Comparison of ENCODE assay signal across 8 mouse cellular contexts in the genomic region with DNA sequence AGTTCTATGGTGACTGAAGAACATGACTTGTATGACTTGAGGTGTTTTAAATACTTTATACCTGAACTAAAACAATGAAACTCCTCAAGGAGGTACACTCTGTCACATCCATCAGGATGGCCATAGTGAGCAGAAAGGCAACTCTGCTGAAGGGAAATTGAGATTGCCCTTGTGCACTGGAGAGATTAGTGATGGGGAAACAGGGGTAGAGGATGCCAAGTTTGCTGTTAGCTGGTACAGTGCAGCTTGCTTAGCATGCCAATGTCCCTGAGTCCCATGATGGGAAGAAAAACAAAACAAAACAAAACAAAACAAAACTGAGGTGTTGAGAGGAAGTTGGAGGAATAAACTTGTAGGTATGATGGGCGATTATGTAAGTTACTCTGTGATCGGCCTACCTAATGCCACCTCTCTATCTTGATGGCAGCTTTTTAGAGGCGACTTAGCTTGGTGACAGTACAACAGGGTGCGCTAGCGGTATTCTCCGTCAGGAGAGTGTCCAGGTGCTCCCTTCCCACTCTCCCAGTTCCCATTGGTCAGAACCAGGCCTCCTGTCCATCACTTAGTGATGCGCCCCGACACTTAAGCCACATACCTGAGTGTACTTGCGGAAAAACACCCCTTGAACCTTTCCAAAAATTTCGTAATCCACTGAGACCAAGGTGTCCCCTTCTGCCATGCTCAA. TPM values are rescaled to one million over a fixed set of nuclear protein-coding genes. Genes with fewer than 3 reads are reported as not detected.
DNase-seq lines count a peak whose midpoint lies in the region; ATAC-seq and TF ChIP-seq lines count a peak whose summit lies in the region.

No protein-coding gene starts in this region.

- H3K4me2 ChIP-seq in lung, postnatal 0 days (replicated peaks; ENCODE audit: low read depth, low read length) = peak overlapping the region; percentile 89
- peak overlapping the region; percentile 96 for H3K4me2 ChIP-seq in forebrain, embryonic 16.5 days (ENCODE audit: low read length)
- peak overlapping the region; percentile 75 for H3K4me2 ChIP-seq in liver, embryonic 14.5 days (ENCODE audit: low read depth)
- peak overlapping the region; percentile 96 for H3K4me2 ChIP-seq in stomach, postnatal 0 days (replicated peaks; ENCODE audit: low read depth)

- WGBS in lung, postnatal 0 days = 3% methylated on average over 10 of the region's 10 CpGs
- 4% methylated on average over 10 of the region's 10 CpGs for WGBS in forebrain, embryonic 16.5 days
- WGBS in liver, embryonic 14.5 days (ENCODE audit: insufficient replicate concordance) = 1% methylated on average over 10 of the region's 10 CpGs
- WGBS in stomach, postnatal 0 days = 5% methylated on average over 10 of the region's 10 CpGs

- H3K9me3 ChIP-seq in lung, postnatal 0 days (ENCODE audit: low read length) = no peaks in the 10 kb centered on the region
- no peaks in the 10 kb centered on the region for H3K9me3 ChIP-seq in forebrain, embryonic 16.5 days (ENCODE audit: control insufficient read depth, low read length)
- no peaks in the 10 kb centered on the region for H3K9me3 ChIP-seq in liver, embryonic 14.5 days (ENCODE audit: control insufficient read depth, low read length)
- H3K9me3 ChIP-seq in stomach, postnatal 0 days (ENCODE audit: control insufficient read depth, low read length) = no peaks in the 10 kb centered on the region

- no peaks in the 10 kb centered on the region for H3K27me3 ChIP-seq in lung, postnatal 0 days (replicated peaks; ENCODE audit: insufficient read depth, low read length)
- no peaks in the 10 kb centered on the region for H3K27me3 ChIP-seq in forebrain, embryonic 16.5 days (replicated peaks; ENCODE audit: control insufficient read depth, insufficient read depth, low read length)
- no peaks in the 10 kb centered on the region for H3K27me3 ChIP-seq in liver, embryonic 14.5 days (ENCODE audit: control insufficient read depth, insufficient read depth, low read length)
- no peaks in the 10 kb centered on the region for H3K27me3 ChIP-seq in stomach, postnatal 0 days (ENCODE audit: control insufficient read depth, insufficient read depth, low read length)

- peak overlapping the region; percentile 71 for H3K27ac ChIP-seq in lung, postnatal 0 days (ENCODE audit: low read length)
- peak overlapping the region; percentile 77 for H3K27ac ChIP-seq in forebrain, embryonic 16.5 days (ENCODE audit: low read length)
- peak overlapping the region; percentile 47 for H3K27ac ChIP-seq in liver, embryonic 14.5 days
- peak overlapping the region; percentile 88 for H3K27ac ChIP-seq in stomach, postnatal 0 days (replicated peaks)

- H3K9ac ChIP-seq in lung, postnatal 0 days (replicated peaks; ENCODE audit: low read depth) = peak overlapping the region; percentile 68
- H3K9ac ChIP-seq in forebrain, embryonic 16.5 days (replicated peaks; ENCODE audit: low read depth, low read length) = peak overlapping the region; percentile 94
- H3K9ac ChIP-seq in liver, embryonic 14.5 days (replicated peaks) = peak overlapping the region; percentile 78
- peak overlapping the region; percentile 86 for H3K9ac ChIP-seq in stomach, postnatal 0 days (ENCODE audit: low read length)

- H3K4me3 ChIP-seq in lung, postnatal 0 days (ENCODE audit: low read depth, low read length) = peak overlapping the region; percentile 72
- H3K4me3 ChIP-seq in forebrain, embryonic 16.5 days (replicated peaks; ENCODE audit: low read length) = peak overlapping the region; percentile 86
- peak overlapping the region; percentile 61 to 97 for H3K4me3 ChIP-seq in liver, embryonic 14.5 days (ENCODE audit: insufficient read depth in 1 of 2, low read depth in 2 of 2, low read length in 2 of 2)
- peak overlapping the region; percentile 78 for H3K4me3 ChIP-seq in stomach, postnatal 0 days (ENCODE audit: low read depth, low read length)

- no peaks in the 10 kb centered on the region for H3K36me3 ChIP-seq in lung, postnatal 0 days (ENCODE audit: insufficient read depth, low read length)
- H3K36me3 ChIP-seq in forebrain, embryonic 16.5 days (ENCODE audit: control insufficient read depth, insufficient read depth) = no peaks in the 10 kb centered on the region
- H3K36me3 ChIP-seq in liver, embryonic 14.5 days (replicated peaks; ENCODE audit: control insufficient read depth, insufficient read depth, low read depth) = peaks cover 8% of the 10 kb centered on the region
- no peaks in the 10 kb centered on the region for H3K36me3 ChIP-seq in stomach, postnatal 0 days (ENCODE audit: control insufficient read depth, insufficient read depth, low read length)

- no peak for TF ChIP-seq CTCF in lung, postnatal 0 days (IDR thresholded peaks at IDR 0.05)
- no peak for TF ChIP-seq CTCF in liver, embryonic 14.5 days (IDR thresholded peaks at IDR 0.05; ENCODE audit: low read depth)
- TF ChIP-seq CTCF in stomach, postnatal 0 days (IDR thresholded peaks at IDR 0.05; ENCODE audit: low read depth) = no peak

- peak; percentile 30 for DNase-seq in lung, postnatal 0 days (ENCODE audit: low spot score)
- DNase-seq in lung, postnatal 36 days = no peak
- peak; percentile 60 for DNase-seq in cerebellum, adult 11-12 months
- DNase-seq in liver, embryonic 14.5 days (ENCODE audit: low read depth in 3 of 3, low spot score in 3 of 3) = peak in 2 of 3 experiments; percentile 30 to 45
- DNase-seq in stomach, postnatal 0 days (ENCODE audit: low spot score) = no peak
- DNase-seq in layer of hippocampus, adult 8-10 months (ENCODE audit: low spot score in 2 of 2) = no peak
- DNase-seq in T-cell, adult 2 months (ENCODE audit: low spot score) = no peak

- ATAC-seq in lung, postnatal 0 days = peak; percentile 29
- ATAC-seq in forebrain, embryonic 16.5 days = peak; percentile 26
- peak; percentile 55 for ATAC-seq in liver, embryonic 14.5 days (ENCODE audit: insufficient read depth)
- 0 out of 2 replicates have a peak, but pooled peaks have one; percentile 17 for ATAC-seq in stomach, postnatal 0 days (ENCODE audit: low FRiP score, low TSS enrichment)

- TF ChIP-seq EP300 in lung, postnatal 0 days (IDR thresholded peaks at IDR 0.05) = no peak
- TF ChIP-seq EP300 in liver, embryonic 14.5 days (IDR thresholded peaks at IDR 0.05; ENCODE audit: low read depth) = no peak
- no peak for TF ChIP-seq EP300 in stomach, postnatal 0 days (optimal IDR thresholded peaks at IDR 0.05)

- no peaks in the 10 kb centered on the region for H3K4me1 ChIP-seq in lung, postnatal 0 days (ENCODE audit: insufficient read depth, low read depth, low read length)
- peaks cover 9% of the 10 kb centered on the region for H3K4me1 ChIP-seq in forebrain, embryonic 16.5 days (replicated peaks; ENCODE audit: control insufficient read depth, insufficient read depth, low read length)
- peaks cover 21 to 29% of the 10 kb centered on the region in 2 experiments for H3K4me1 ChIP-seq in liver, embryonic 14.5 days (replicated peaks; ENCODE audit: control insufficient read depth in 2 of 2, insufficient read depth in 2 of 2, low read length in 1 of 2)
- no peaks in the 10 kb centered on the region for H3K4me1 ChIP-seq in stomach, postnatal 0 days (replicated peaks; ENCODE audit: control insufficient read depth, insufficient read depth)

RNA-seq across cellular contexts. Expression of gene Acyp1, which starts 8.7 kb away (rescaled TPM):
- polyA plus RNA-seq in lung, postnatal 0 days (2015; fragmentation: Nextera tagmentation; extraction: Ambion mirVana) = 54.9 and 68.2 TPM in 2 replicates
- polyA plus RNA-seq in forebrain, embryonic 16.5 days (2015; fragmentation: Nextera tagmentation; extraction: Ambion mirVana) = 46.9 and 52.8 TPM in 2 replicates
- 24.2 and 27.1 TPM in 2 replicates for polyA plus RNA-seq in liver, embryonic 14.5 days (2012; rRNA removed)
- polyA plus RNA-seq in liver, embryonic 14.5 days (2014; fragmentation: Nextera tagmentation; extraction: Ambion mirVana) = 65.3 and 68.5 TPM in 2 replicates
- polyA plus RNA-seq in stomach, postnatal 0 days (2015; fragmentation: Nextera tagmentation; extraction: Ambion mirVana) = 33.6 and 35.9 TPM in 2 replicates
- 10 to 100 TPM; 22.7 to 37.1 (median 30.9) TPM for total RNA-seq in layer of hippocampus, adult 8-10 months (2022)

RNA-seq across cellular contexts. Expression of gene Zc2hc1c, which starts 8.9 kb away (rescaled TPM):
- polyA plus RNA-seq in lung, postnatal 0 days (2015; fragmentation: Nextera tagmentation; extraction: Ambion mirVana) = 2.6 and 2.7 TPM in 2 replicates
- 0.86 and 0.98 TPM in 2 replicates for polyA plus RNA-seq in forebrain, embryonic 16.5 days (2015; fragmentation: Nextera tagmentation; extraction: Ambion mirVana)
- polyA plus RNA-seq in liver, embryonic 14.5 days (2012; rRNA removed) = 0.02 TPM in 2 replicates
- 0.03 and 0.19 TPM in 2 replicates for polyA plus RNA-seq in liver, embryonic 14.5 days (2014; fragmentation: Nextera tagmentation; extraction: Ambion mirVana)
- polyA plus RNA-seq in stomach, postnatal 0 days (2015; fragmentation: Nextera tagmentation; extraction: Ambion mirVana) = 0.76 and 0.93 TPM in 2 replicates
- 1 to 10 TPM; 1.6 to 2.2 (median 1.9) TPM for total RNA-seq in layer of hippocampus, adult 8-10 months (2022)

RNA-seq across cellular contexts. Expression of gene Mlh3, which starts 9.1 kb away (rescaled TPM):
- 4.2 and 5.0 TPM in 2 replicates for polyA plus RNA-seq in lung, postnatal 0 days (2015; fragmentation: Nextera tagmentation; extraction: Ambion mirVana)
- 10.7 and 11.7 TPM in 2 replicates for polyA plus RNA-seq in forebrain, embryonic 16.5 days (2015; fragmentation: Nextera tagmentation; extraction: Ambion mirVana)
- polyA plus RNA-seq in liver, embryonic 14.5 days (2012; rRNA removed) = 1.7 and 2.0 TPM in 2 replicates
- 2.3 TPM in 2 replicates for polyA plus RNA-seq in liver, embryonic 14.5 days (2014; fragmentation: Nextera tagmentation; extraction: Ambion mirVana)
- 3.0 and 3.2 TPM in 2 replicates for polyA plus RNA-seq in stomach, postnatal 0 days (2015; fragmentation: Nextera tagmentation; extraction: Ambion mirVana)
- 10 to 100 TPM; 17.8 to 23.1 (median 20.5) TPM for total RNA-seq in layer of hippocampus, adult 8-10 months (2022)

RNA-seq across cellular contexts. Expression of gene Nek9, which starts 59.6 kb away (rescaled TPM):
- polyA plus RNA-seq in lung, postnatal 0 days (2015; fragmentation: Nextera tagmentation; extraction: Ambion mirVana) = 11.1 and 11.5 TPM in 2 replicates
- 13.2 and 13.9 TPM in 2 replicates for polyA plus RNA-seq in forebrain, embryonic 16.5 days (2015; fragmentation: Nextera tagmentation; extraction: Ambion mirVana)
- 6.6 and 8.8 TPM in 2 replicates for polyA plus RNA-seq in liver, embryonic 14.5 days (2012; rRNA removed)
- 4.1 and 4.4 TPM in 2 replicates for polyA plus RNA-seq in liver, embryonic 14.5 days (2014; fragmentation: Nextera tagmentation; extraction: Ambion mirVana)
- polyA plus RNA-seq in stomach, postnatal 0 days (2015; fragmentation: Nextera tagmentation; extraction: Ambion mirVana) = 7.2 and 8.1 TPM in 2 replicates
- 10 to 100 TPM; 39.8 to 42.3 (median 41.1) TPM for total RNA-seq in layer of hippocampus, adult 8-10 months (2022)

Comparison
In these comparisons a context has a peak if more than half of its experiments do, and no peak if none do; other contexts are left out.
1. DNase-seq: peak in lung, postnatal 0 days (single experiment), cerebellum, adult 11-12 months (single experiment) and liver, embryonic 14.5 days (2 of 3); none in lung, postnatal 36 days (single experiment), stomach, postnatal 0 days (single experiment), layer of hippocampus, adult 8-10 months (0 of 2) and T-cell, adult 2 months (single experiment).
2. Peak in every context shown above with its lines, with median percentiles within 50 percentile points of each other: ATAC-seq, H3K27ac ChIP-seq, H3K4me2 ChIP-seq, H3K4me3 ChIP-seq and H3K9ac ChIP-seq.